Mouse (Mus musculus) erythroblast, embryonic 14.5 days (primary cell): ENCODE results near the gene Msantd3.

Experiments used
- GATA1 ChIP-seq: IDR thresholded peaks from 2 replicates; pipeline ENCODE4 v1.6.1; 2012; ENCODE audit warnings: low read length, inconsistent platforms, mixed read lengths
- TAL1 ChIP-seq: IDR thresholded peaks from 3 replicates; pipeline ENCODE4 v1.6.1; 2012; ENCODE audit warnings: low read length, inconsistent platforms, mixed read lengths

GRCm38 (mm10) chr4:48548393-48549045, 8.8 kb downstream of the Msantd3 start:
- TF ChIP-seq GATA1: no peak
- no peak for TF ChIP-seq TAL1
